Mouse (Mus musculus): ENCODE measurements at regions not wholly inside any gene's neighbourhood (a gene's known extent, or its start where the extent isn't known, plus 50 kb on each side); places are given as distances from the start of the nearest gene placed in this dataset.

DNA sequence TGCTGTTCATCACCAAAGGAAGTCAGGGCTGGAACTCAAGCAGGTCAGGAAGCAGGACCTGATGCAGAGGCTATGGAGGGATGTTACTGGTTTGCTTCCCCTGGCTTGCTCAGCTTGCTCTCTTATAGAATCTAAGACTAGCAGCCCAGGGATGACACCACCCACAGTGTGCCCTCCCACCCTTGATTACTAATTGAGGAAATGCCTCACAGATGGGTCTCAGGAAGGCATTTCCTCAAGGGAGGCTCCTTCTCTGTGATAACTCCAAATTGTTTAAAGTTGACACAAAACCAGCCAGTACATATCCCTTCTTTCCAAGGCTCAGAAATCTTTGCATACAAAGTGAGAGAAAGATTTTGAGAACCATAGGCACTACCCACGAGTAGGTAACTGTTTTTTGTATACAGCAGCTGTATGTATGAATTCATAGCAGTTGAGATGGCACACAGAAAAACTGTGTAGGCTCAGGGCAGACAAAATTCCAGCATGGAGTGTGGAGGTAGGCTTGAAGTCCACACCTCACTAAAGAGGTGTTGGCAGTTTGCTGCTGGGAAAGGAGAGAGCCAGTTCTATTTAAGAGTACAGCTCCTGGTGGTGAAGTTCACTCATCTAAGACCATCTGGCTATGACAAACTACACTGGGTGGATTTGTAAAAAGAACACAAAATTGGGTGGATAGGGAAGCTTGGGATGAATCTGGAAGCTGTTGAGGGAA, 317.0 kb downstream of the Epm2a start:
- DNase-seq (ENCODE audit: low read depth, low spot score), result no peak
- no peaks in the 10 kb centered on the region for H3K79me2 ChIP-seq (ENCODE audit: control insufficient read depth, insufficient read depth, low read length, poor library complexity)
- no peaks in the 10 kb centered on the region for H3K27me3 ChIP-seq (ENCODE audit: control insufficient read depth in 1 of 2, insufficient read depth in 2 of 2, low read length in 2 of 2)
- H3K36me3 ChIP-seq (ENCODE audit: control insufficient read depth in 1 of 2, insufficient read depth in 2 of 2, low read length in 2 of 2), result no peaks in the 10 kb centered on the region
- no peak for TF ChIP-seq SIN3A (IDR thresholded peaks at IDR 0.05; ENCODE audit: low read length)
- no peak for TF ChIP-seq MEF2A (IDR thresholded peaks at IDR 0.05; ENCODE audit: extremely low read depth, insufficient replicate concordance, low read depth, low read length, poor library complexity, severe bottlenecking)
- TF ChIP-seq POLR2AphosphoS2 (IDR thresholded peaks at IDR 0.05; ENCODE audit: low read length), result no peak
- TF ChIP-seq BHLHE40 (IDR thresholded peaks at IDR 0.05; ENCODE audit: borderline replicate concordance, low read depth, low read length), result no peak
- no peak for TF ChIP-seq CHD1 (IDR thresholded peaks at IDR 0.05; ENCODE audit: low read depth, low read length)
- no peak overlapping the region for H3K27ac ChIP-seq (ENCODE audit: control insufficient read depth, low read depth, low read length)
- H3K4me3 ChIP-seq (ENCODE audit: control insufficient read depth in 1 of 2, insufficient read depth in 1 of 2, low read depth in 2 of 2, low read length in 2 of 2), result no peak overlapping the region
- no peaks in the 10 kb centered on the region for H3K4me1 ChIP-seq (ENCODE audit: control insufficient read depth in 1 of 2, insufficient read depth in 2 of 2, low read length in 2 of 2)
- no peaks in the 10 kb centered on the region for H3K9me3 ChIP-seq (replicated peaks; ENCODE audit: insufficient read depth, low read length)
- H3K9ac ChIP-seq (ENCODE audit: control insufficient read depth, low read depth, low read length, poor library complexity, severe bottlenecking), result no peak overlapping the region

DNA sequence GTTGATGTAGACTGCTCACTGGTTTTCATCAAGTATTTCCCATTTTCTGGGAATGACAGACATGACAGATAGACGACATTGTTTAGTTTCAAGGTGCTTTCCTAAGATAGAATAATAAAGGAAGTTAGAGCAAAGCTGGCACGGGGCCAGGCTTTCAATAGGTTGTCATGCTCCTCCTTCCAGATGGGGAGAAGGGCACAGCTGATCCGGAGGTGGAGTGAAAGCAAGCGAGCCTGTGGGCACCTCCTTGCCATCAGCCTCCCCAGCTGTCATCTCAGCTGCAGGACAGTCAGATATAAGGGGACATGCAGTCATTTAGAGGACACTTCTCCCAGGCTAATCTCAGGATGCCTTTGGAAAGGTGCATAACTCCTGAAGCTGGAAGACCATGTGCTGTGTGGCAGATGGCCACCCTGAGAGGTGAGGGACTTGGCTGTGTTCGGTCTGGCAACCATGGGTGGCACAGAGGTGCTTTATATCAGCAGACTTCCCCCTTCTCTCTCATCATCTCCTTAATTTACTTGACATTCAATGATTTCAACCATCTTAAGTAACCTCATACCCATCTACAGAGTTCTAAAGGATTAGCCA, 318.6 kb downstream of the Epm2a start:
- Histone ChIP-seq H3K36me3 (ENCODE audit: control insufficient read depth in 1 of 2, insufficient read depth in 2 of 2, low read length in 2 of 2) (no peaks in the 10 kb centered on the region), H3K4me3 (ENCODE audit: control insufficient read depth in 1 of 2, insufficient read depth in 1 of 2, low read depth in 2 of 2, low read length in 2 of 2) (no peak overlapping the region), H3K27me3 (ENCODE audit: control insufficient read depth in 1 of 2, insufficient read depth in 2 of 2, low read length in 2 of 2) (no peaks in the 10 kb centered on the region), H3K9me3 (replicated peaks; ENCODE audit: insufficient read depth, low read length) (no peaks in the 10 kb centered on the region), H3K9ac (ENCODE audit: control insufficient read depth, low read depth, low read length, poor library complexity, severe bottlenecking) (no peak overlapping the region), H3K79me2 (ENCODE audit: control insufficient read depth, insufficient read depth, low read length, poor library complexity) (no peaks in the 10 kb centered on the region), H3K4me1 (ENCODE audit: control insufficient read depth in 1 of 2, insufficient read depth in 2 of 2, low read length in 2 of 2) (no peaks in the 10 kb centered on the region), H3K27ac (ENCODE audit: control insufficient read depth, low read depth, low read length) (no peak overlapping the region)
- TF ChIP-seq RCOR1 (IDR thresholded peaks at IDR 0.05; ENCODE audit: low read depth, low read length), result no peak
- TF ChIP-seq ZMIZ1 (IDR thresholded peaks at IDR 0.05; ENCODE audit: low read depth, low read length), result no peak
- peak; percentile 18; the same call in 1 of the 2 replicates for TF ChIP-seq ETS1 (IDR thresholded peaks at IDR 0.05; ENCODE audit: low read depth, low read length)
- DNase-seq (ENCODE audit: low read depth, low spot score), result peak; percentile 45

DNA sequence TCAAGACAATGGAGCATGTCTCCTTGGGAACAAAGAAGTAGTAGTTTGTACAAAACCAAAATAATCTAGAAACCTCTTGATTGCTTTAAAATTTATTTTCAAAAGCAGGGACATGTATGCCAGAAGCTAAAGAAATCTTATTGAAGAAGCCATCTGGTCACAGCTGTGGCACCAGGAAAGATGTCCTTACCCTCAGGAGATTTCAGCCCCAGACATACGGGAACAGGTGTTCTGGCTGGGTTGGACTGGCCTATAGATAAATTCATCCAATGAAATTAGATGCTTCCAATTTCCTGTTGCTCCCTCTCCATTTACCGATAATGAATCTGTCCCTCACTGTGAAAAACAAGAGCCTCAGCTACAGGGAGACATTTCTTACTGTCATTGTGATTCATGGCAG, 366.5 kb downstream of the Epm2a start:
- no peaks in the 10 kb centered on the region for H3K9me3 ChIP-seq (replicated peaks; ENCODE audit: insufficient read depth, low read length)

More for the DNA sequence above, 366.5 kb downstream of the Epm2a start:
- Histone ChIP-seq H3K9ac (ENCODE audit: control insufficient read depth, low read depth, low read length, poor library complexity, severe bottlenecking) (no peak overlapping the region), H3K4me1 (ENCODE audit: control insufficient read depth in 1 of 2, insufficient read depth in 2 of 2, low read length in 2 of 2) (no peaks in the 10 kb centered on the region), H3K79me2 (ENCODE audit: control insufficient read depth, insufficient read depth, low read length, poor library complexity) (no peaks in the 10 kb centered on the region), H3K27me3 (ENCODE audit: control insufficient read depth in 1 of 2, insufficient read depth in 2 of 2, low read length in 2 of 2) (no peaks in the 10 kb centered on the region; a peak in 1 of 4 replicates), H3K27ac (ENCODE audit: control insufficient read depth, low read depth, low read length) (no peak overlapping the region), H3K4me3 (ENCODE audit: control insufficient read depth in 1 of 2, insufficient read depth in 1 of 2, low read depth in 2 of 2, low read length in 2 of 2) (no peak overlapping the region), H3K36me3 (ENCODE audit: control insufficient read depth in 1 of 2, insufficient read depth in 2 of 2, low read length in 2 of 2) (no peaks in the 10 kb centered on the region)
- TF ChIP-seq POLR2AphosphoS2 (IDR thresholded peaks at IDR 0.05; ENCODE audit: low read length) (no peak), MYB (IDR thresholded peaks at IDR 0.05; ENCODE audit: low read depth, low read length) (no peak), ETS1 (IDR thresholded peaks at IDR 0.05; ENCODE audit: low read depth, low read length) (no peak), RCOR1 (IDR thresholded peaks at IDR 0.05; ENCODE audit: low read depth, low read length) (no peak), EP300 (IDR thresholded peaks at IDR 0.05; ENCODE audit: low read depth in 1 of 2, low read length in 2 of 2) (no peak), E2F4 (IDR thresholded peaks at IDR 0.05; ENCODE audit: borderline replicate concordance, low read depth, low read length) (no peak), MAFK (IDR thresholded peaks at IDR 0.05; ENCODE audit: borderline replicate concordance, low read depth, low read length) (no peak), MEF2A (IDR thresholded peaks at IDR 0.05; ENCODE audit: extremely low read depth, insufficient replicate concordance, low read depth, low read length, poor library complexity, severe bottlenecking) (no peak), ZMIZ1 (IDR thresholded peaks at IDR 0.05; ENCODE audit: low read depth, low read length) (no peak), ZKSCAN1 (IDR thresholded peaks at IDR 0.05; ENCODE audit: low read depth, low read length) (no peak), SIN3A (IDR thresholded peaks at IDR 0.05; ENCODE audit: low read length) (no peak), MAZ (IDR thresholded peaks at IDR 0.05; ENCODE audit: low read depth, low read length) (no peak), USF2 (IDR thresholded peaks at IDR 0.05; ENCODE audit: borderline replicate concordance in 1 of 2, insufficient read depth in 1 of 2, low read depth in 1 of 2, low read length in 2 of 2) (no peak), GABPA (IDR thresholded peaks at IDR 0.05; ENCODE audit: low read depth, low read length) (no peak), ELF1 (IDR thresholded peaks at IDR 0.05; ENCODE audit: low read depth, low read length) (no peak), CHD2 (IDR thresholded peaks at IDR 0.05; ENCODE audit: low read length) (no peak), USF1 (IDR thresholded peaks at IDR 0.05; ENCODE audit: low read depth, low read length) (no peak)
- DNase-seq (ENCODE audit: low read depth, low spot score), result no peak

All from MEL (cell line).